Mouse (Mus musculus) right cerebral cortex, postnatal 4 days (tissue): ENCODE measurements around the gene Trf.
"Not testable (repeated sequence)": the region's sequence is repeated elsewhere in the genome, so short reads cannot be mapped to it uniquely, and the experiment has no call there.

ENCODE experiments used
- DNase-seq: peaks from one replicate; pipeline ENCODE4 v3.0.0-alpha.2; 2022

Gene Trf

DNA sequence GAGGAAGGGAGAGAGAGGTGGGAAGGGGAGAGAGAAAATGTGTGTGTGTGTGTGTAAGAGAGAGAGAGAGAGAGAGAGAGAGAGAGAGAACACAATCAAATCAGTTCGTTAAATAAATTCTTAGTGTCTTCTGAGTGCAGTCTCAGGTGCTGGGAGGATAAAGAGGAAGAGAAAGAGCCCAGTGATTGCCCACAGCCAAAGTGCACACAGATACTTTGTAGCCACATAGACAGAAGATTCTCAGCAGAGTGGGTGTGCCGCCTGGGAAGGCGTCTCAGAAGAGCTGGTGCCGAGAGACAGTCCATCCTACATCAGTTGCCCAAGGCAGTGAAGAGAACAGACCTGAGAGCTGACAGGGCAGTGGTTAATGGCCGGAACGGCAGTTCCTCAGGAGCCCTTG is 16.0 kb downstream of the Trf start:
- no peak for DNase-seq

GRCm38 (mm10) chr9:103213631-103214030 is 16.6 kb downstream of the Trf start:
- no peak for DNase-seq

- DNase-seq, result no peak
Measured at GRCm38 (mm10) chr9:103212654-103213420, 17.4 kb downstream of the Trf start.

DNA sequence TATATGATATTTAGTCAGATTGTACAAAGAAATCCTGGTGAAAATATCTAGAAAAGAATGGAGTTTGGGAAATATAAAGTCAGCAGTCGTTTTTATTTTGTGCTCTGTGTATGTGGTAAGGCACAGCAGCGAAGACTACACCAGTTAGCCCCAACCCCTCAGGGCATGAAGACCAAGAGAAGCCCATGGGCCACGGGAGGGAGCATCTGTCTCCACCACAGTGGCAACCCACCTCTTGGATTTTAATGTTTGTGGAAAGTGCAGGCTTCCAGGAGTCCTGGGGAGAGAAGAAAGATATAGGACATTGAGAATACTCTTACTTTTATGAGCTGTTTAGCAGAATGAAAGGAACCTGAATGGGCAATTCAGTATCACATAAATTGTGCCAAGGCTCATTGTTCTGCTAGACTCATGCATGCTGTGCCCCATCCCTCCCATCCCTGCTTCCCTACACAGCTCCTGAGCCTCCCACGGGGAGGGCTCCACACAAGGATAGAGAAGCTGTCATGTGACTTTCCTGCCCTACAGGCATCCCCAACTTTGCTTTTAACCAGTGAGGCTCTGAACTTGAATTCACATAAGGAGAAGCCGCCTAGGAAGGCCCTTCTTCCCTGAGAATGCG is 21.3 kb downstream of the Trf start:
- DNase-seq, result no peak

GRCm38 (mm10) chr9:103207846-103208245 is 22.4 kb downstream of the Trf start:
- peak; percentile 33 for DNase-seq

DNA sequence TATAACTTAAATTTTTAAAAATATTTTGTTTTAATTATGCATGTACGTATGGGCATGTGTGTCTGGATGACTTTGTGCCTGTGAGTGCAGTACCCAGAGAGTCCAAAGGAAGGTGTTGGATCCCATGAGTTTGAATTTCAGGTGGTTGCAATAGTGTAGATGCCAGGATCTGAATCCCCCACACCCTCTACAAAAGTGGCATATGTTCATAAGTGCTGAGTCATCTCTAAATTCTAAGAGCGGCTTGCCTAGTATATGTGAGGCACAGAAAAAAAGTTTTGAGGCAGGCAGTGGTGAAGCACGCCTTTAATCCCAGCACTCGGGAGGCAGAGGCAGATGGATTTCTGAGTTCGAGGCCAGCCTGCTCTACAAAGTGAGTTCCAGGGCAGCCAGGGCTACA is 24.5 kb downstream of the Trf start:
- no peak for DNase-seq

- DNase-seq, result peak; percentile 91
Measured at GRCm38 (mm10) chr9:103201561-103202260, 28.5 kb downstream of the Trf start, which contains the start of gene Srprb. Srprb (minus strand) TSS chr9:103202137.

- no peak for DNase-seq
Measured at GRCm38 (mm10) chr9:103188416-103188815, 41.8 kb downstream of the Trf start.

GRCm38 (mm10) chr9:103186747-103187146 is 43.5 kb downstream of the Trf start:
- DNase-seq, result peak; percentile 47

GRCm38 (mm10) chr9:103185946-103186345 is 44.3 kb downstream of the Trf start:
- DNase-seq, result no peak

DNA sequence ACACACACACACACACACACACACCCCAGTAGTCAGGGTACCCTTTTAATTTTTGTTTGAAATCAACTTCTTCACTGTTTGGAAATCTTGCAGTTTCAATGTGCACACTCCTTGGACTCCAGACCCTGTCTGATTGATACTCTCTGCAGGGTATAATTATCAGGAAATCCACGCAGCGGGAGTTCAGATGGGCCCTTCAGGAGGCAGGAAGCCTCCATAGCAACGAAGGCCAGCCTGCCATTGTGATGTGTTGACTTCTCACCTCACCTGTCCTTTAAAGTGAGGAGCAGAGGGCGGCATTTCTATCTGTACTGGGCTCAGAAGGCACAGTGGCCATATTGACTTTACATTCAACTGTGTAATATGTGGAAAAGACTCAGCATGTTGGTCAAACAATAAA is 45.4 kb downstream of the Trf start:
- DNase-seq, result no peak

DNA sequence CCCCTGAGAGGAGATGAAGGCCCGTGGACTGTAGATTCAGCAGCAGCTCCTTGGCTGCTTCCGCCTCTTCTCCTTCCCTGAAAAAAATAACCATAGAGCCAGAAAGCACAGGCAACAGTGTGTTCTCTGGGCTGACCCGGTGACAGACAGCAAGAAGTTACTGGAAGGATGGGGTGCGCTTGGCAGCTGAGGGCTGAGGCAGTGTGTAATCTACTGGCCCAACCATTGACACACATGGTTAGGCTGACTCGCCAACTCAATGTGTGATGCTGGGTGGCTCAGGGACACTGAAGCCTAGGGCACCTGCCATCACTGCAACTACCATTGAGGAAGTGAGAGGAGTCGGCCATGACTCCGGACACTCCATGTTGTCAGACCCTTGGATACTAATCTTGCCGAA is 48.4 kb downstream of the Trf start:
- no peak for DNase-seq

- DNase-seq, result peak; percentile 41
Measured at GRCm38 (mm10) chr9:103180807-103181565, 49.3 kb downstream of the Trf start.

DNA sequence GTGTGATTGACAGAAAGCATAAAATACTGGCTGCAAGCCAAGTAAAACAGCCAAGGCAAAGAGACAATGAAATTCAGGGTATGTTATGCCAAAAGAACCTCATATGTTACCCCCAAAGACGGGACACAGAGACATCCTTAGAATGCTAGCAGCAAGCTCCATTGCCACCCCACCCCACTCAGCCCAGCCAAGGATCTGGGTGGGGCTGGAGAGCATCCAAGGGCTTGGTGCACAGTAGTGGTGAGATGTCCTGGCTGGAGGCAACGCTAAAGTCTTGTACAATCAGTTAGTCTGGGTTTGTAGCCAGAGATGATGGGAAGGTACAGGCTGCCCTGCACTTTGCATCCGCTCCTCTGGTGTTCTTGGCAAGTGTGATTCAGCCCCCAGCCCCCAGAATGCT is 49.9 kb downstream of the Trf start:
- peak; percentile 22 for DNase-seq

GRCm38 (mm10) chr9:103175692-103176091 is 54.6 kb downstream of the Trf start:
- no peak for DNase-seq

- no peak for DNase-seq
Measured at GRCm38 (mm10) chr9:103174771-103175519, 55.3 kb downstream of the Trf start.

- DNase-seq, result no peak
Measured at GRCm38 (mm10) chr9:103168771-103169170, 61.5 kb downstream of the Trf start.

DNA sequence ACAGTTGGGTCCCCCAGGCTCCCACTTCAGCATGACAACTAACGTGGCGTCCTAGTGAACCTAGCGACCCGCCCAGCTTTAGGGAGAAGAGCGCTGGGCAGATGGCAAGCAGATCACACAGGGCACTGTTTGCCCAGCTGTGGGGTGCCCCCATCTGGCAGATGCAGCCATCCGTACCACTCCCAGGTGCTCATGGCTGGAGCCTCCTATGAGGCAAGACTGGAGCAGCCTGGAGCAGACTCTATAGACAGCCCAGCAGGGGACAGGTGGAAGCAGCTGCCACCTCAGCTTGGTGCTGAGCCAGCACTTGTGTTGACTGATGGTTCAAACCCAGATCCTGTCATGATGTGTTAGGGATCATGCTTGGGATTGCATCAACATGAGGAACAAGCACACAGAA is 62.2 kb downstream of the Trf start:
- no peak for DNase-seq

DNA sequence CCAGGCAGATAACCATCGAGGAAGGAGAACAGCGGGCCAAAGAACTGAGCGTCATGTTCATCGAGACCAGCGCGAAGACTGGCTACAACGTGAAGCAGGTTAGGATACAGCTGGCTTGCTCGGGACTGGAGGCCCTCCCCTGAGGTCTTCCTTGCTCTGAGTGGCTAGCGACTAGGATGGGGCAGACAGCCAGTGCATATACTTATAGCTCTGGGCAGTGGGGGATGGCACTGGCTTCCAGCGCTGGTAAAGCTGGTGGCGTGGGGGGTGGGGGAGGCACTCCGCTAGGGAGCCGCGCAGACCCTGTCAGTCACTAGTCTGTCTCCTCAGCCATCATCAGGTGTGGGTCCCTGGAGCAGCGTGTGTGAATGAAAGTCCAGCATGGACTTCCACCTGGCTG is 66.4 kb downstream of the Trf start:
- DNase-seq, result no peak

DNA sequence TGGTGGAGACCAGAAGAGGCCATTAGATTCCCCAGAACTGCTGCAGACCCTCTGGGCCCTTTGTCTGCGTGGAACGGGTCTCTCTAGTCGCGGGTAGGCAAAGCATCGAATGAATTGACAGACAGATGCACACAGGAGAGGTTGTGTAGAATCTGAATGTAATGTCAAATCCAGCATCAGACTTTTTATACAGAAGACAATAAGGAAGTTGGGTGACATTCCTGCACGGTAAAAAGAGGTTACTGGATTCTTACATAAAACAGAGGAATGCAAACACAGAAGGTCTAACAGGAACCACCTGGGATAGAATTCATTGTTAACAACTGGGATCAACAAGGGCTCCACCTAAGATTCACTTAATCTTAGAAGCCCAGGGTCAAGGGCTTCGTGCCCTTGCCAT is 75.1 kb downstream of the Trf start:
- DNase-seq, result not testable (repeated sequence)

DNA sequence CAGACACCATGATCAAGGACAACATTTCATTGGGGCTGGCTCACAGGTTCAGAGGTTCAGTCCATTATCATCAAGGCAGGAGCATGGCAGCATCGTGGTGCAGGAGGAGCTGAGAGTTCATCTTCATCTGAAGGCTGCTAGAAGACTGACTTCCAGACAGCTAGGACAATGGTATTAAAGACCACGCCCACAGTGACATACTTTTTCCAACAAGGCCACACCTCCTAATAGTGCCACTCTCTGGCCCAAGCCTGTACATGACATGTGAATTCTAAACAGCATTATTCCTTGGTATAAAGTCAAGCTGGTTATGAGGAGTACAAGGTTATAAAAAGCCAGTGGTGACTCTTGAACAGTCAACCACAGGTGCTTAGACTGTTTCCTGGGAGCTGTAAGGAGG is 75.7 kb downstream of the Trf start:
- DNase-seq, result no peak
